Mouse (Mus musculus) forebrain, embryonic 12.5 days (tissue): Measurements from ENCODE around the gene 1700016K19Rik. TPM values are rescaled to one million over a fixed set of nuclear protein-coding genes. Genes with fewer than 3 reads are reported as not detected.
"Not testable (repeated sequence)": the region's sequence is repeated elsewhere in the genome, so short reads cannot be mapped to it uniquely, and the experiment has no call there.

ENCODE experiments used
- ATAC-seq: fragments of 200-750 bp; cut with Nextera tagmentation; 2 replicates; pipeline ENCODE4 v1.8.0; 2017; ENCODE audit warnings: moderate TSS enrichment; ENCODE audit not compliant: low FRiP score
- H3K27ac ChIP-seq: fragments of 300-500 bp; sonication (generic); 2 replicates; pipeline ENCODE4 v1.5.1; 2016; ENCODE audit warnings: mild to moderate bottlenecking
- H3K27me3 ChIP-seq: fragments of 300-500 bp; sonication (generic); 2 replicates; pipeline ENCODE4 v1.6.1; 2016; ENCODE audit warnings: mild to moderate bottlenecking
- H3K36me3 ChIP-seq: fragments of 300-500 bp; sonication (generic); replicated peaks from 2 replicates; pipeline ENCODE4 v1.6.1; 2016; ENCODE audit warnings: mild to moderate bottlenecking
- H3K4me1 ChIP-seq: fragments of 300-500 bp; sonication (generic); 2 replicates; pipeline ENCODE4 v1.6.1; 2016
- H3K4me2 ChIP-seq: fragments of 300-500 bp; sonication (generic); 2 replicates; pipeline ENCODE4 v1.6.1; 2016; ENCODE audit warnings: mild to moderate bottlenecking, moderate library complexity
- H3K4me3 ChIP-seq: fragments of 300-500 bp; sonication (generic); replicated peaks from 2 replicates; pipeline ENCODE4 v1.5.1; 2016; ENCODE audit warnings: mild to moderate bottlenecking
- H3K9ac ChIP-seq: fragments of 300-500 bp; sonication (generic); 2 replicates; pipeline ENCODE4 v1.6.1; 2016; ENCODE audit warnings: mild to moderate bottlenecking
- H3K9me3 ChIP-seq: fragments of 300-500 bp; sonication (generic); 2 replicates; pipeline ENCODE4 v1.6.1; 2016
- WGBS: fragments of 180-500 bp; shearing (Covaris S2); methylation state at CpG from one replicate; pipeline ENCODE4 v1.1.7; 2016; 5-methylcytosine and 5-hydroxymethylcytosine counted together
- polyA plus RNA-seq: library from polyadenylated mRNA; unstranded; fragments of >200 nt; fragmentation: Nextera tagmentation; extraction: Ambion mirVana; gene quantifications from 2 replicates; pipeline ENCODE4 v1.2.1, GENCODE M21; 2016

Gene 1700016K19Rik
- polyA plus RNA-seq, 1 experiment from 2014 or later: 1.4 TPM

DNA sequence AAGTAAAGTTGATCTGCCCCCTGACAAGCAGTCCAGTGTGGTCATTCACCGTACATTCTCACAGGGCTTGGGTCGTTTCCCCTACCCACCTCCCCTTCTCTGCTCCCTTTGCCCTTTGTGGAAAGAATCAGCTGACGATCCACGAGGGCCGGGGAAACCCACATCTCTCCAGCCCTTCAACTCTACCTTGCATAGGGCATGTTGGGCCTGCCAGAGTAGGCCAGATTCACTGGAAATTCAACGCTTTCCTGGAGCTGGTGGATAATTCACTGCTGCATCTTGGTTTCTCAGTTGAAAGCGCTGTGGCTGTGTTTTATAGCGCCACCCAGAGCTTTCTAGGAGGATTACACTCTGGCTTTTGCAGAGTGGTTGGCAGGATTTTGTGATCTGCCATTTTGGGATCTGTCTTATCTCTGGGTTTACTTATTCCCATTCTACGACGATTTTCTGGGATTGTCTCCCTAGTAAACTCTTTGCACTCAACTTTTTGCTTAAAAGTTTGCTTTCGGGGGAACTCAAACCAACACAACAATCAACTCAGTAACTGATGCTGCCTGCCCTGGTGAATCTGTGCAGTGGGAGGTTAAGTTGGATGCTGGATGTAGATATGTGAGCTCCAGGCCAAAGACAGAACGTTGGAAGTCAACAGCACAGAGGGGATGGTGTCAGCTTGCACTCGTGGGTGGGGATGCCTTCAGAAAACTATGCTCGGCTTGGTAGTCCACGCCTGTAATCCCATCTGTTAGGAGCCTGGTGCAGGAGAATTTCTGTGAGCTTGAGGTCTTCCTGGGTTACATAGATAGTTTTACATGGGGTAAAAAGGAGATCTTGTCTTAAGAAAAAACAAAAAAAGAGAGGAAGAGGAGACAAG lies 8.5 kb upstream of the 1700016K19Rik start:
- no peak overlapping the region for H3K4me2 ChIP-seq
- 79% methylated on average over 15 of the region's 15 CpGs for WGBS
- no peak overlapping the region for H3K27ac ChIP-seq
- no peaks in the 10 kb centered on the region for H3K27me3 ChIP-seq
- H3K36me3 ChIP-seq: no peaks in the 10 kb centered on the region
- ATAC-seq: no peak
- H3K9me3 ChIP-seq: no peaks in the 10 kb centered on the region
- no peaks in the 10 kb centered on the region for H3K4me1 ChIP-seq
- no peak overlapping the region for H3K9ac ChIP-seq
- no peak overlapping the region for H3K4me3 ChIP-seq

DNA sequence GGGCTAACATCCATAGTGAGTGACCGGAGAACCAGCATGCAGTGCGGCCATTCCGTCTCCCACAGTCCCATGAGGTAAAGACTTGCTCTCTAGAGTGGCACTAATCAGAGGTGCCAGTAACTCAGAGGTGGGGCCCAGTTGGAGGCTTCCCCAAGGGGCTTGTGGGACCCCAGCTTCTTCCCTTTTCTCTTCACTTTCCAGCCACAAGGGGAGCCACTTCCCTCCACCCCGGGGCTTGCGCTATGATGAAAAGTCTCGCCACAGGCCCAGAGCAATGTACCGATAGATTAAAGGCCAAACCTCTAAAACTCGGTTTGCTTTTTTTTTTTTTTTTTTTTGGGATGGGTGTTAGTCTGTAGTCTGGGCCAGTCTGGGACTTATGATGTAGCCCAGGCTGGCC lies 7.8 kb upstream of the 1700016K19Rik start:
- 89% methylated on average over 8 of the region's 8 CpGs for WGBS
- Histone ChIP-seq H3K27me3 (no peaks in the 10 kb centered on the region), H3K9ac (no peak overlapping the region), H3K4me1 (no peaks in the 10 kb centered on the region), H3K4me3 (no peak overlapping the region), H3K36me3 (no peaks in the 10 kb centered on the region), H3K4me2 (no peak overlapping the region), H3K27ac (no peak overlapping the region), H3K9me3 (no peaks in the 10 kb centered on the region)
- no peak for ATAC-seq

DNA sequence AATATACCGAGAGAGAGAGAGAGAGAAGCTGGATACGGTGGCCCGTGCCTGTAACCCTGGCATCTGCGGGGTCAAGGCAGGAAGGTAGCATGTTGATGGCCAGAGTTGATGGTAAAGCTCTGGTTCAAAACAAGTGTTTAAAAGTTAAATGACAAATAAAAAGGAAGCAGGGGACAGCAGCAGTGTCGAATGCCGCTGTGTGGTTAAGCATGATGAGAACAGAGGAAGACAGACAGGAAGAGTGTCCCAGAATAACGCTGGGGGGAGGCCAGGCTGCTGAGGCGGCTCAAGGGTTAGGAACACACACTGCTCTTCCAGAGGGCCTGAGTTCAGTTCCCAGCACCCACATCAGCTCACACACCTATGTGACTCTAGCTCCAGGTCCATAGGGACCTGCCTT lies 7.2 kb upstream of the 1700016K19Rik start:
- Histone ChIP-seq H3K4me2 (no peak overlapping the region), H3K27ac (no peak overlapping the region), H3K9me3 (no peaks in the 10 kb centered on the region), H3K27me3 (no peaks in the 10 kb centered on the region), H3K36me3 (no peaks in the 10 kb centered on the region), H3K9ac (no peak overlapping the region), H3K4me1 (no peaks in the 10 kb centered on the region), H3K4me3 (no peak overlapping the region)
- ATAC-seq: no peak
- 89% methylated on average over 8 of the region's 8 CpGs for WGBS

DNA sequence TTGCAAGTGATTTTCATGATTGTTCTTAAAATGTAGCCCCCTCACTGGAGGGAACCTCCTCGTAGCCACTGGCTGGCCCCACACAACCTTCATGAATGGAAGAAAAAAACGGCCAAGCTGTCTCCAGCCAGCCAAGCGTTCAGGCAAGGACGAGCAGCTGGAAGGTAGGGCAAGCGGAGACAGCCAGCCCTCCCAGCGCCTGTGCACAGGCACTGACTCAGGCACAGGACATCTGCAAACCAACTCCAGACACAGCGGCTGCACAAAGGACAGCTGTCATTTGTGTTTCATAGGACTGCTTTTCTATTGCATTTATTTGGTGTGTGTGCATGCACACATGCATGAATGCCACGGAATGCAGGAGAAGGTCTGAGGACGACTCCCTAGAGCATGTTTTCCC lies 5.4 kb upstream of the 1700016K19Rik start:
- Histone ChIP-seq H3K9ac (no peak overlapping the region), H3K9me3 (no peaks in the 10 kb centered on the region), H3K4me3 (no peak overlapping the region), H3K36me3 (no peaks in the 10 kb centered on the region), H3K27me3 (no peaks in the 10 kb centered on the region), H3K27ac (no peak overlapping the region), H3K4me2 (no peak overlapping the region), H3K4me1 (no peaks in the 10 kb centered on the region)
- no peak for ATAC-seq
- WGBS: 58% methylated on average over 9 of the region's 9 CpGs

DNA sequence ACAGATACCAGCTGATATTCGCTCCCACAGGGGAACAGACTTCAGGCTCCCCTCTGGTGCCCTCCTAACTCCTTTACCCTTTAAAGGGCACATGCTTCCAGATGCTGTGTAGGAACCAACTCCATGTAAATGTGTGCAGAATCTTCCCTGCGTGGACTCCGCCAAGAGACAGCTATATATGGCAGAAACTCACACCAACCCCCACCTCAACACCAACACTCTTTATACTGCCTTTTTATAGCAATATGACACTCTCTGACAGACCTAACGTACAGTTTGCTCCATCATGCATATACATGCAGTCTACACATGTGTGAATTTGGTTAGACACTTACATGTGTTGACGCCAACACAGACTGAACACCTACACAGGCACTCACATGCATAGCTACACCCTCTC lies 989 bp downstream of the 1700016K19Rik start:
- peaks cover 18% of the 10 kb centered on the region; the same call in 1 of the 2 replicates for H3K27me3 ChIP-seq
- no peak overlapping the region for H3K4me2 ChIP-seq
- H3K9me3 ChIP-seq: no peaks in the 10 kb centered on the region
- WGBS: 90% methylated on average over 5 of the region's 5 CpGs
- H3K36me3 ChIP-seq: no peaks in the 10 kb centered on the region
- no peak overlapping the region for H3K4me3 ChIP-seq
- no peak overlapping the region for H3K9ac ChIP-seq
- H3K4me1 ChIP-seq: peaks cover 5% of the 10 kb centered on the region; the same call in 1 of the 2 replicates
- no peak overlapping the region for H3K27ac ChIP-seq
- ATAC-seq: no peak

DNA sequence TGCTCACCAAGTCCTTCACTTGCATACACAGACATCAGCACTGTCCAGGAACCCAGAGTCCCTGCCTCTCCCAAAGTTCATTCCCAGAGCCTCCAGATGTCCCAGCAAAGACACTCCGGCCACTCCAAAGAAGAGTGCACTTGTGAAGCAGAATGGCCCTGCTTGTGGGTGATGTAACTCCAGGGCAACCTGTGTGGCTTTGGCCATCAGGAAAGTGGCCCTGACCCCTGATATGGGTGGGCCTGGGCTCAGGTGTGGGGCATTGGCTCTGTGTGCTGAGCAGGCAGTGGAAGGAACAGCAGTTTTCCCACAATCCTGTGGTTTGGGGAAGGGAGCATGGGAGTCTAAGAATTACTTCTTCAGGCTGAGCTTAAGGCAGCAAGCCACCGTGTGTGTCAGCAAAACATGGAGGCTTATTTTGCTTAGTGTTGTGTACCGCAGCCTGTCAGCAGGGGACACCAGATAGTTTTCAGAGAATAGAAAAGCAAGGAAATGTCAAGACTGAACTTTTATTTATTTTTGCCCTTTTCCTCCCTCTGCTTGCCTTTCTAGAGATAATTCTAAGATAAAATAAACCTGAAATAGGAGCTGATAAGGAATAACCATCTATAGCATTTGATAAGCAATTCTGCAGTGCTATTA lies 1.6 kb downstream of the 1700016K19Rik start:
- no peak for ATAC-seq
- H3K27me3 ChIP-seq: peaks cover 18% of the 10 kb centered on the region; the same call in 1 of the 2 replicates
- H3K27ac ChIP-seq: no peak overlapping the region
- 64% methylated on average over 3 of the region's 3 CpGs for WGBS
- H3K4me1 ChIP-seq: peaks cover 5% of the 10 kb centered on the region; the same call in 1 of the 2 replicates
- H3K9ac ChIP-seq: no peak overlapping the region
- H3K36me3 ChIP-seq: no peaks in the 10 kb centered on the region
- H3K9me3 ChIP-seq: no peaks in the 10 kb centered on the region
- no peak overlapping the region for H3K4me2 ChIP-seq
- no peak overlapping the region for H3K4me3 ChIP-seq

DNA sequence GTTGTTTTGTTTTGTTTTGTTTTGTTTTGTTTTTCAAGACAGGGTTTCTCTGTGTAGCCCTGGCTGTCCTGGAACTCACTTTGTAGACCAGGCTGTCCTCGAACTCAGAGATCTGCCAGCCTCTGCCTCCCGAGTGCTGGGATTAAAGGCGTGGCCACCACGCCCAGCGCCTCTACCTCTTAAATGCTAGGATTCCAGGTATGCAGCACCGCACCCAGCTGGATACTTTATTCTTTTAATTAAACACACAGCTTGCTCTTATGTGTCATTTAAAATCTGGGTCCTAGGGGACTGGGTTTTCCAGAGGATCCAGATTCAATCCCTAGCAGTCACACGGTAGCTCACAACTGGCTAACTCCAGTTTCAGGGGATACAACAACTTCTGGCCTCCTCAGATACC lies 4.6 kb downstream of the 1700016K19Rik start:
- H3K4me2 ChIP-seq, H3K27ac ChIP-seq, H3K9ac ChIP-seq, H3K4me3 ChIP-seq, ATAC-seq, H3K36me3 ChIP-seq, H3K4me1 ChIP-seq, H3K9me3 ChIP-seq: not testable (repeated sequence)
- peaks cover 18% of the 10 kb centered on the region; the same call in 1 of the 2 replicates for H3K27me3 ChIP-seq
- 90% methylated on average over 7 of the region's 7 CpGs for WGBS

DNA sequence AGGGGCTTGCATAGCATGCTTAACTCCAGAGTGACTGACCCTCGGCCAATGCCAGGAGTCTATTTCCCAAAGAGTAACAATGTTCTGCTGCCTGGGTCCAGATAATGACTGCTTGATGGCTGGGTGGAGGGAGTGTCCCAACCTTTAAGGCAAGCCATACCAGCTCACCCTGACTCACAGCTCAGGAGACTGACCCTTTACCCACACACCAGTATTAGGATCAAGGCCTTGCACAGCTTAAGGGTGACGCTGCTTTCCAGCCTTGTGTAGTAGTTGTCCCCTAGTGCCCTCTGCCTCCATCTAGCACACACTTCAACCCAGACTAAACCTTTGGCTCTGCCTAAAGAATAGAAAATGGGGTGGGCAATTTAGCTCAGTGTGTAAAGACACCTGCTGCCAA lies 8.4 kb downstream of the 1700016K19Rik start:
- no peaks in the 10 kb centered on the region for H3K9me3 ChIP-seq
- H3K4me2 ChIP-seq: no peak overlapping the region

DNA sequence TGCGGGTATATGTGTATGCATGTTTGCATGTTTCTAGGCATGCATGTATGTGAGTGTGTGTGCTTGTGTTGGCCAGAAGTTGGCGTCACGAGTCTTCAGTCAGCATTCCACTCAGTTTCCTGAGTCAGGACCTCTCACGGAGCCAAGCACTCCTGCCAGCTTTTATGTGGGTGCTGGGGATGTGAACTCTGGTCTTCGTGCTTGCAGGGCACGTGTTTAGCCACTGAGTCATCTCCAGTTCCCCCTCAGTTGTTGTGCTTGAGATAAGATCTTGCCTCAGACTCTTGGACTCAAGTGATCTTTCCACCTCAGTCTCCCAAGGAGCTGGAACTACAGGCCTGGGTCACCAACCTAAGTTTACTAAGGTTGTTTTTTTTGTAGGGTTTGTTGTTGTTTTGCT lies 9.4 kb downstream of the 1700016K19Rik start:
- no peak overlapping the region for H3K9ac ChIP-seq
- no peak overlapping the region for H3K4me2 ChIP-seq
- no peak overlapping the region for H3K27ac ChIP-seq
- no peaks in the 10 kb centered on the region for H3K27me3 ChIP-seq
- no peak for ATAC-seq
- H3K4me3 ChIP-seq: no peak overlapping the region
- no peaks in the 10 kb centered on the region for H3K4me1 ChIP-seq
- no peaks in the 10 kb centered on the region for H3K36me3 ChIP-seq
- no peaks in the 10 kb centered on the region for H3K9me3 ChIP-seq
- WGBS: 86% methylated on average over 6 of the region's 6 CpGs

More for the DNA sequence above, 8.4 kb downstream of the 1700016K19Rik start:
- Histone ChIP-seq H3K27ac (no peak overlapping the region), H3K4me3 (no peak overlapping the region), H3K9ac (no peak overlapping the region), H3K36me3 (no peaks in the 10 kb centered on the region), H3K27me3 (no peaks in the 10 kb centered on the region), H3K4me1 (no peaks in the 10 kb centered on the region)
- 77% methylated on average over 2 of the region's 2 CpGs for WGBS
- no peak for ATAC-seq

DNA sequence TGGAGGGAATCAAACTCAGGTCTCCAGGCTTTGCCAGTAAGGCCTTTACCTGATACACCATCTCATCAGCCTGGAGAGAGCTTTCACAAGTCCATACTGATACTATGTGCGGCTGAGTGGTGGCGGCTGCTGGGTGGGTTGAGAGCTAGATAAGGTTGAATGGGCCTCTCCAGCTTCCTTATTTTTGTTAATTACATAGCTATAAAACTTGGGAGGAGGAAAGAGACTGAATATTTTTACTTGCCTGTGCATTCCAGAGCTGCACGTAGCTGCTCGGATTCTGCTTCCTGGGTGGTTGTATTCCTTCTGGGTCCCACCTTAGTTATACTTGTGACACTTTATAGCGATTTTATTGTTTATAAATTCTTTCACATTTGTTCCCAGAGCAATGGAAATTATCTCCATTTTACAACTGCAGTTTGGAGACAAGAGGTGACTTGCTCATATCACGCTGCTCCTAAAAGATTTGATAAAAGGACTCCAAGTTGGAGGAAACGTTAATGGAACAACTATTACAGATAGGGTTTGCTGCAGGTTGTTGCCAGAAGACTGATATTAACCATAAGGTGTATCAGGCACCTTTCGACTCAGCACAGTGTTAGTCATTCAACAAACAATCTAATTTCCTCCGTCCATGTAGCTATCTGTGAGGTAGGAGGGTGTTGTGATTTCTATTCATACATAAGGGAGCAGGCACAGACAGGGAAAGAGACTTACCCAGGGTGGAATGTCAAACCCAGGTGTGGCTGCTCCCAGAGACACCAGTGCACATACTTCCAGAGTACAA lies 11.3 kb downstream of the 1700016K19Rik start:
- WGBS: 89% methylated on average over 9 of the region's 9 CpGs
- H3K4me2 ChIP-seq: no peak overlapping the region
- no peaks in the 10 kb centered on the region for H3K9me3 ChIP-seq
- no peaks in the 10 kb centered on the region for H3K4me1 ChIP-seq
- H3K27me3 ChIP-seq: no peaks in the 10 kb centered on the region
- no peak for ATAC-seq
- no peaks in the 10 kb centered on the region for H3K36me3 ChIP-seq
- no peak overlapping the region for H3K27ac ChIP-seq
- H3K4me3 ChIP-seq: no peak overlapping the region
- no peak overlapping the region for H3K9ac ChIP-seq

DNA sequence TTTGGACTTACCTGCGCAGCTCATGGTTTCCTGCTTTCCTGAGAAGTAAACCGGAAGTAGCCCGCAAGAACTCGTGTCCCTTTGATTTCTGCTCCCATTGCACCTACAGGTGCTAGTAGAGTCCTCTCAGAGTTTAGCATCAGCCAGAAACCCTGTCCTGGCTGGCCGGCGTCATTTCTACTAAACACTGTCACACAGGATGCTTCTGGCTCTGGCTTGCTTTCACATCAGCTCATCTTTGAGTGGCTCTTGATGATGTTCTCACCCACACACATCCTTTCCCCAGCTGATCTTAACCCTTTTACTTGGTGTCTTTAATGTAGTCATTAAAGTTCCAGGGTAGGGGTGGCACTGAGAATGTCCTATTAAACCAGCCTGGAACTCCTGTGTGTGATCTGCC lies 15.5 kb downstream of the 1700016K19Rik start:
- Histone ChIP-seq H3K27me3 (no peaks in the 10 kb centered on the region), H3K27ac (no peak overlapping the region), H3K9me3 (no peaks in the 10 kb centered on the region), H3K4me1 (no peaks in the 10 kb centered on the region), H3K9ac (no peak overlapping the region), H3K36me3 (no peaks in the 10 kb centered on the region), H3K4me2 (no peak overlapping the region), H3K4me3 (no peak overlapping the region)
- ATAC-seq: no peak
- WGBS: 94% methylated on average over 6 of the region's 6 CpGs

DNA sequence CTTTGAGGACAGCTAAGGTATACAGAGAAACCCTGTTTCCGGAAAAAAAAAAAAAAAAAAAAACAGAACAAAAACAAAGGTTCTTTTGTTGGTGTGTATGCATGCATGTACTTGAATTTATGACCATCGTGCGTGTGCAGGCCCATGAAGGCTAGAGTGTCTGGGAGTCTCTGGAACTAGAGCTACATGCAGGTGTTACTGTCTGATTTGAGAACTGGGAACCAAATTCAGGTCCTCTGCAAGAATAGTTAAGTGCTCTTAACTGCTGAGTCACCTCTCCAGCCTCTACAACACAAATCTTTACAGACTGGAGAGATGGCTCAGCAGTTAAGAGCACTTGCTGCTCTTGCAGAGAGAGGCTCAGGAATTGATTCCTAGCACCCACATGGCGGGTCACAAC lies 16.1 kb downstream of the 1700016K19Rik start:
- no peaks in the 10 kb centered on the region for H3K27me3 ChIP-seq
- no peak overlapping the region for H3K27ac ChIP-seq
- H3K36me3 ChIP-seq: no peaks in the 10 kb centered on the region
- 72% methylated on average over 4 of the region's 4 CpGs for WGBS
- H3K4me1 ChIP-seq: no peaks in the 10 kb centered on the region
- no peak overlapping the region for H3K4me2 ChIP-seq
- ATAC-seq: no peak
- H3K9ac ChIP-seq: no peak overlapping the region
- no peak overlapping the region for H3K4me3 ChIP-seq
- no peaks in the 10 kb centered on the region for H3K9me3 ChIP-seq
